Mouse (Mus musculus) midbrain, embryonic 13.5 days (tissue): ENCODE data around the gene Bcan. TPM values are rescaled to one million over a fixed set of nuclear protein-coding genes. Genes with fewer than 3 reads are reported as not detected.

Source experiments
- ATAC-seq: fragments of 200-750 bp; cut with Nextera tagmentation; 2 replicates; pipeline ENCODE4 v1.8.0; 2017; ENCODE audit warnings: mild to moderate bottlenecking, moderate TSS enrichment, moderate library complexity
- H3K27ac ChIP-seq: fragments of 300-500 bp; sonication (generic); 2 replicates; pipeline ENCODE4 v1.5.1; 2015; ENCODE audit warnings: inconsistent platforms, mild to moderate bottlenecking, moderate library complexity
- H3K27me3 ChIP-seq: fragments of 300-500 bp; sonication (generic); 2 replicates; pipeline ENCODE4 v1.6.1; 2015; ENCODE audit warnings: mild to moderate bottlenecking, inconsistent platforms
- H3K36me3 ChIP-seq: fragments of 300-500 bp; sonication (generic); 2 replicates; pipeline ENCODE4 v1.6.1; 2015; ENCODE audit warnings: mild to moderate bottlenecking, inconsistent platforms
- H3K4me1 ChIP-seq: fragments of 300-500 bp; sonication (generic); replicated peaks from 2 replicates; pipeline ENCODE4 v1.6.1; 2015; ENCODE audit warnings: inconsistent platforms
- H3K4me2 ChIP-seq: fragments of 300-500 bp; sonication (generic); replicated peaks from 2 replicates; pipeline ENCODE4 v1.6.1; 2015; ENCODE audit warnings: moderate library complexity, mild to moderate bottlenecking, inconsistent platforms
- H3K4me3 ChIP-seq: fragments of 300-500 bp; sonication (generic); replicated peaks from 2 replicates; pipeline ENCODE4 v1.5.1; 2015; ENCODE audit warnings: mild to moderate bottlenecking, inconsistent platforms
- H3K9ac ChIP-seq: fragments of 300-500 bp; sonication (generic); replicated peaks from 2 replicates; pipeline ENCODE4 v1.6.1; 2015; ENCODE audit warnings: mild to moderate bottlenecking, inconsistent platforms
- H3K9me3 ChIP-seq: fragments of 300-500 bp; sonication (generic); 2 replicates; pipeline ENCODE4 v1.6.1; 2016; ENCODE audit warnings: mild to moderate bottlenecking, inconsistent platforms
- WGBS: fragments of 180-500 bp; shearing (Covaris S2); methylation state at CpG from one replicate; pipeline ENCODE4 v1.1.7; 2015; 5-methylcytosine and 5-hydroxymethylcytosine counted together
- polyA plus RNA-seq: library from polyadenylated mRNA; unstranded; fragments of >200 nt; fragmentation: Nextera tagmentation; extraction: Ambion mirVana; gene quantifications from 2 replicates; pipeline ENCODE4 v1.2.1, GENCODE M21; 2015

The Bcan gene
- polyA plus RNA-seq, 1 experiment from 2014 or later = 10.1 TPM

DNA sequence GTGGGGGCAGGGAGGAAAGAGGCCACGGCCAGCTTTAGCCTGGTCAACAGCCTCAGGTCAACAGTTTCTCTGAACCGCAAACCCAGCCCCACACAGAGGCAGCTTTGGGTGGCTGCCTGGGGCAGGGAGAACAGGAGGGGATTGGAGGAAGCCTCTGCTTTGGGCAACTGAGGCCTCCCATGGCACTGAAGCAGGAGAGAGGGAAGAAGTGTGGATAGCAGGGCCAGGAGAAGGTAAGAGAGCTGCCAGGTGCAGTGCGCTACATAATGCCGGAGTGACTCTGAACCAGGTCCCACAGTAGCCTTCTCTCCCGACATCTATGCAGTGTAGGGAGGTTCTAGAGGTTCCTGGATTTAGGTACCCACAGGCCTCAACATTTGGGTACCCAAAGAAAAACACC, 19.3 kb downstream of the Bcan start:
- H3K4me3 ChIP-seq = no peak overlapping the region
- H3K4me1 ChIP-seq = peaks cover 64% of the 10 kb centered on the region
- H3K4me2 ChIP-seq = no peak overlapping the region
- H3K9me3 ChIP-seq = no peaks in the 10 kb centered on the region
- no peak overlapping the region for H3K9ac ChIP-seq
- ATAC-seq = no peak
- no peaks in the 10 kb centered on the region for H3K27me3 ChIP-seq
- H3K27ac ChIP-seq = peak overlapping the region; percentile 61
- H3K36me3 ChIP-seq = peaks cover 23% of the 10 kb centered on the region
- WGBS = 57% methylated on average over 5 of the region's 5 CpGs

DNA sequence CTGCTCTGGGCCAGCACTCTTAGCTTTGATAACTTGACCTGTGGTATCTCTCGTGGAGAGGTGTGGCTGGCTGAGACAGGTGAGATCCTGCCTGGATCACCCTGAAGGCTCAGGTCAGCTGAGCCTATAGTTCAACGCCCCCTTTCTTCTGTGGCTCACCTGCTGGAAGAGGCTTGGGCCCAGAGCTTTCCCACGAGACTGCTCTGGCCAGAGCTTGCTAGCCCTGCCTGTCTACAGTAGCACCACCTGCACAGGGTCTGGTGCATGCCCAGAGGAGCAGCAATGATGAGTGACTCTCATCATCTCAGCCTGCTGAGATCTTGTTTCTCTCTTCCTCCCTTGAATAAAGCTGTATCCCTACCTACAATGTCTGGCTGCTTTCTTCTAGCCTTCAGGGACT, 19.9 kb downstream of the Bcan start:
- WGBS = 72% methylated on average over 3 of the region's 3 CpGs
- Histone ChIP-seq H3K4me2 (no peak overlapping the region), H3K27ac (peak overlapping the region; percentile 61), H3K27me3 (no peaks in the 10 kb centered on the region), H3K36me3 (peaks cover 29% of the 10 kb centered on the region), H3K9me3 (no peaks in the 10 kb centered on the region), H3K4me3 (no peak overlapping the region), H3K9ac (no peak overlapping the region), H3K4me1 (peaks cover 64% of the 10 kb centered on the region)
- ATAC-seq = no peak

DNA sequence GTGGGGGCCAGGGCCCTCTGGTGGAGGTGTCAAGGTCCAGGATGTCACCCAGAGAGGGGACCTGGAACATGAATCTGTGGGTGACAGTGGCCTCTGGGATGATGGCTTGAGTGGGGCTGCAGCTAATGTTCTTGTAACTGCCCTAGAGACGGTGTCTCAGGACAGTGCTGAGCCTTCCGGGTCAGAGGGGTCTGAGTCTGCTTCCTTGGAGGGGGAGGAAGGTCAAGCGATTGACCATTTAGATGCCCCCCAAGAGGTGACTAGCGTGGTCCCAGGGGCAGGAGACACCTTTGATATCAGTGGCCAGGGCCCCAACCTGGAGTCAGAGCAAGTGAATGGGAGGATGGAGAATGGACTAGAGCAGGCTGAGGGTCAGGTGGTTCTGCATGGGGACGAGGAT, 20.5 kb downstream of the Bcan start:
- Histone ChIP-seq H3K9me3 (no peaks in the 10 kb centered on the region), H3K4me1 (peaks cover 64% of the 10 kb centered on the region), H3K27ac (no peak overlapping the region), H3K4me3 (no peak overlapping the region), H3K27me3 (no peaks in the 10 kb centered on the region), H3K4me2 (no peak overlapping the region), H3K36me3 (peaks cover 29% of the 10 kb centered on the region), H3K9ac (no peak overlapping the region)
- no peak for ATAC-seq
- WGBS = 89% methylated on average over 5 of the region's 5 CpGs

GRCm38 (mm10) chr3:87974381-87974987, 25.5 kb downstream of the Bcan start:
- ATAC-seq = peak; percentile 51
- Histone ChIP-seq H3K9ac (peak overlapping the region; percentile 89), H3K36me3 (peaks cover 29% of the 10 kb centered on the region), H3K4me3 (peak overlapping the region; percentile 70), H3K27me3 (no peaks in the 10 kb centered on the region), H3K9me3 (no peaks in the 10 kb centered on the region), H3K4me2 (peak overlapping the region; percentile 94), H3K4me1 (peaks cover 59% of the 10 kb centered on the region), H3K27ac (peak overlapping the region; percentile 90)
- 4% methylated on average over 12 of the region's 12 CpGs for WGBS

- Histone ChIP-seq H3K36me3 (peaks cover 29% of the 10 kb centered on the region), H3K4me3 (peak overlapping the region; percentile 70), H3K4me1 (peaks cover 55% of the 10 kb centered on the region), H3K27ac (peak overlapping the region; percentile 90), H3K4me2 (peak overlapping the region; percentile 94), H3K27me3 (no peaks in the 10 kb centered on the region), H3K9ac (peak overlapping the region; percentile 89), H3K9me3 (no peaks in the 10 kb centered on the region)
- WGBS = 5% methylated on average over 14 of the region's 14 CpGs
- ATAC-seq = peak; percentile 5; the same call in 1 of the 2 replicates
These were observed 26.2 kb downstream of the Bcan start for GRCm38 (mm10) chr3:87973593-87974380.

DNA sequence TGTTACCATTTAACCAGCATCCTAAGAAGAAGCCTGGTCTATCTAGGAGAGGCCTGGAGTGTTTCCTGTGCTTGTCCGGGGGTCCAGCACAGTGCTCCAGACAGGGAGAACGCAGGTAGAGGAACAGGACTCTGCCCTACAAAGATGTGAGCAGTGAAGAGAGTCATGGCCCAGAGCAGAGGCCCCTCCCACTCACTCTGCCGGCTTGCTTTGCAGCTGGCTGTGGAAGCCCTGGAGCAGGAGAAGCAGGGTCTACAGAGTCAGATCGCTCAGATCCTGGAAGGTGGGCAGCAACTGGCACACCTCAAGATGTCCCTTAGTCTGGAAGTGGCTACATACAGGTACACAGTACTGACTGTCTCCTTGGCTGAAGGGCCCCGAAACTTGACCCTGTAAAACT, 27.3 kb downstream of the Bcan start:
- Histone ChIP-seq H3K9me3 (no peaks in the 10 kb centered on the region), H3K4me1 (peaks cover 55% of the 10 kb centered on the region), H3K9ac (peak overlapping the region; percentile 89), H3K4me3 (peak overlapping the region; percentile 70), H3K27ac (peak overlapping the region; percentile 90), H3K36me3 (peaks cover 21% of the 10 kb centered on the region), H3K27me3 (no peaks in the 10 kb centered on the region), H3K4me2 (peak overlapping the region; percentile 94)
- ATAC-seq = no peak
- WGBS = 14% methylated on average over 5 of the region's 5 CpGs

DNA sequence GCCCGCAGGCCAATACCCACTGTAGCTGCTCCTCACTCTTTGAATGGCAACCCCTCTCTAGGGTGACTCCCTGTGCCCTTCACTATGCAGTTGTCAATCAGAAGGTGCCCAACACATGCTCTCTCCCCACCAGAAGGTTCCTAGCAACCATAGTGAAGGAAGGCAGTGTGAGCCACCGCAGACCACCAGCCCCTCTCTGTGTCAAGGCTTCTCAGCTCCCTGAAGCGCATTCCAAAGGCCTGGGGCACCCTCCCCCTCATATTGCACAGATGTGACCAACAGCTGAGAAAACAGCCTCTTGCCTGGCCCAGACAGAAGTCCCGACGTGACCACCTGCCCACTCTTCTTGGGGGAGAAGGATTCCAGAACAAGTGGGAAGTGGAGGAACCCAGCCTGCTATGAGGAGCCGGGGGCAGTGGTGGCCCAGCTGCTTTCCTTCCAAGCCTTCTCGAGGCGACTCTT, 27.8 kb downstream of the Bcan start:
- Histone ChIP-seq H3K4me1 (peaks cover 55% of the 10 kb centered on the region), H3K36me3 (peaks cover 19% of the 10 kb centered on the region), H3K27me3 (no peaks in the 10 kb centered on the region), H3K9ac (peak overlapping the region; percentile 89), H3K27ac (peak overlapping the region; percentile 90), H3K9me3 (no peaks in the 10 kb centered on the region), H3K4me3 (peak overlapping the region; percentile 70), H3K4me2 (peak overlapping the region; percentile 94)
- ATAC-seq = peak; percentile 44
- 3% methylated on average over 8 of the region's 8 CpGs for WGBS

DNA sequence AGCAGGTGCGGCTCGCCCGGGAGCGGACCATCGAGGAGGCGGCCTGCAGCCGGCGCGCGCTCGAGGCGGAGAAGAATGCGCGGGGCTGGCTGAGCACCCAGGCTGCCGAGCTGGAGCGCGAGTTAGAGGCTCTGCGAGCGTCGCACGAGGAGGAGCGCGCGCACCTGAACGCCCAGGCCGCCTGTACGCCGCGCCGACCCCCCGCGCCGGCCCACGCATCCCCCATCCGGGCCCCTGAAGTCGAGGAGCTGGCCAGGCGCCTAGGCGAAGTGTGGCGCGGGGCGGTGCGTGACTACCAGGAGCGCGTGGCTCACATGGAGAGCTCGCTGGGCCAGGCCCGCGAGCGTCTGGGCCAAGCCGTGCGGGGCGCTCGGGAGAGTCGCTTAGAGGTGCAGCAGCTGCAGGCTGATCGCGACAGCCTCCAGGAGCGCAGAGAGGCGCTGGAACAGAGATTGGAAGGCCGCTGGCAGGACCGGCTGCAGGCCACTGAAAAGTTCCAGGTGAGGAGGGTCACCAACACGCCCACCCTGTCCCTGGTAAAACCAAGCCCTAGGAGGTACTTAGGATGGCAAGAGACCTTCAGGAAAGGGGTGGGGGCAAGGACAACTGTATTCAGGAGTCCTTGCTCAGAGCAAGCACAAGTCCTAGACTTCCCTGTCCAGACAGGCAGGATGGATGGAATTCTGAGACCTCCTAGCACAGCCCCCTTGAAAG, 28.4 kb downstream of the Bcan start:
- H3K4me1 ChIP-seq = peaks cover 55% of the 10 kb centered on the region
- no peaks in the 10 kb centered on the region for H3K9me3 ChIP-seq
- H3K36me3 ChIP-seq = peaks cover 14% of the 10 kb centered on the region
- WGBS = under 1% methylated on average over 56 of the region's 60 CpGs
- H3K9ac ChIP-seq = peak overlapping the region; percentile 89
- peak overlapping the region; percentile 70 for H3K4me3 ChIP-seq
- H3K27me3 ChIP-seq = no peaks in the 10 kb centered on the region
- ATAC-seq = no peak
- peak overlapping the region; percentile 90 for H3K27ac ChIP-seq
- H3K4me2 ChIP-seq = peak overlapping the region; percentile 94

DNA sequence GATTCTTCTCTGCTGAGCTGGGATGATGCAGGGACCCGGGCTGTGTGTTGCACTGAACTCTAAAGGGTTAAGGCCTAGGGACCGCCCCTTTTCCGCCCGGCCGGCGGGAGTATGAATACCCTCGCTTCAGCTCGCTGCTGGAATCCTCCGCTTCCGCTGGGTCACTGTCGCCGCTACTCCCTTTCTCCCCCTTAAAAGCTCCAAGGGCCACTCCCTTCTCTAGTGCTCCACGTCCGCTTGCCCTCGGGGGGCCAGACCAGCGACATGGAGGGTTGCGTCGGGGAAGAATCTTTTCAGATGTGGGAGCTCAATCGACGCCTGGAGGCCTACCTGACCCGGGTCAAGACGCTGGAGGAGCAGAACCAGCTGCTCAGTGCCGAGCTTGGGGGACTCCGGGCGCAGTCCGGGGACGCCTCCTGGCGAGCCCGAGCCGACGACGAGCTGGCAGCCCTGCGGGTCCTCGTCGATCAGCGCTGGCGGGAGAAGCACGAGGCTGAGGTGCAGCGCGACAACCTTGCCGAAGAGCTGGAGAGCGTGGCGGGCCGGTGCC, 29.0 kb downstream of the Bcan start, which contains the start of gene Nes:
Gene Nes, plus strand, starts transcription at position 140 of the 550 bp plus-strand sequence.
- WGBS = under 1% methylated on average over 44 of the region's 44 CpGs
- Histone ChIP-seq H3K4me3 (peak within 1 kb of the TSS; percentile 70), H3K4me2 (peak within 1 kb of the TSS; percentile 94), H3K36me3 (peaks cover 8% of the 10 kb centered on the region), H3K27ac (peak within 1 kb of the TSS; percentile 90), H3K9ac (peak within 1 kb of the TSS; percentile 89), H3K4me1 (peaks cover 55% of the 10 kb centered on the region), H3K27me3 (no peaks in the 10 kb centered on the region), H3K9me3 (no peaks in the 10 kb centered on the region)
- ATAC-seq = peak; percentile 71

GRCm38 (mm10) chr3:87970184-87970938, 29.7 kb downstream of the Bcan start:
- peak overlapping the region; percentile 27 for H3K27ac ChIP-seq
- no peaks in the 10 kb centered on the region for H3K9me3 ChIP-seq
- H3K4me2 ChIP-seq = peak overlapping the region; percentile 94
- peaks cover 2% of the 10 kb centered on the region; the same call in 1 of the 2 replicates for H3K36me3 ChIP-seq
- ATAC-seq = 0 out of 2 replicates have a peak, but pooled peaks have one; percentile 2
- peak overlapping the region; percentile 51; the same call in 1 of the 2 replicates for H3K9ac ChIP-seq
- WGBS = under 1% methylated on average over 21 of the region's 21 CpGs
- H3K27me3 ChIP-seq = no peaks in the 10 kb centered on the region
- H3K4me1 ChIP-seq = peaks cover 52% of the 10 kb centered on the region
- peak overlapping the region; percentile 70 for H3K4me3 ChIP-seq

GRCm38 (mm10) chr3:87960586-87961191, 39.3 kb downstream of the Bcan start:
- H3K9ac ChIP-seq = peak overlapping the region; percentile 71
- no peaks in the 10 kb centered on the region for H3K27me3 ChIP-seq
- H3K4me2 ChIP-seq = peak overlapping the region; percentile 60
- H3K9me3 ChIP-seq = no peaks in the 10 kb centered on the region
- peaks cover 29% of the 10 kb centered on the region for H3K4me1 ChIP-seq
- peak; percentile 98 for ATAC-seq
- H3K27ac ChIP-seq = peak overlapping the region; percentile 95
- peak overlapping the region; percentile 37 for H3K4me3 ChIP-seq
- H3K36me3 ChIP-seq = no peaks in the 10 kb centered on the region
- under 1% methylated on average over 27 of the region's 27 CpGs for WGBS
